Mouse (Mus musculus): Measurements from ENCODE around the gene Pde4a. TPM values are rescaled to one million over a fixed set of nuclear protein-coding genes. Genes with fewer than 3 reads are reported as not detected.

Gene Pde4a
- polyA plus RNA-seq, 1 experiment, result 12.4 TPM

GRCm38 (mm10) chr9:21148427-21148826 lies 17.1 kb upstream of the Pde4a start:
- peaks cover 4% of the 10 kb centered on the region; the same call in 1 of the 2 replicates for H3K36me3 ChIP-seq (ENCODE audit: control insufficient read depth, insufficient read depth, low read length)
- no peak for DNase-seq (ENCODE audit: low read depth in 1 of 2, low spot score in 2 of 2)
- no peak overlapping the region for H3K27ac ChIP-seq (ENCODE audit: insufficient read depth, low read length)
- H3K4me3 ChIP-seq (ENCODE audit: extremely low read depth, insufficient read depth, insufficient read length), result no peak overlapping the region
- TF ChIP-seq POLR2A (IDR thresholded peaks at IDR 0.05; ENCODE audit: low read depth, low read length) (no peak), CTCF (IDR thresholded peaks at IDR 0.05; ENCODE audit: extremely low read depth, insufficient read depth, insufficient read length, insufficient replicate concordance) (no peak)
- no peaks in the 10 kb centered on the region for H3K27me3 ChIP-seq (ENCODE audit: control insufficient read depth, insufficient read depth, low read length)
- peaks cover 21% of the 10 kb centered on the region; the same call in 1 of the 2 replicates for H3K4me1 ChIP-seq (ENCODE audit: control insufficient read depth, insufficient read depth, insufficient read length)

DNA sequence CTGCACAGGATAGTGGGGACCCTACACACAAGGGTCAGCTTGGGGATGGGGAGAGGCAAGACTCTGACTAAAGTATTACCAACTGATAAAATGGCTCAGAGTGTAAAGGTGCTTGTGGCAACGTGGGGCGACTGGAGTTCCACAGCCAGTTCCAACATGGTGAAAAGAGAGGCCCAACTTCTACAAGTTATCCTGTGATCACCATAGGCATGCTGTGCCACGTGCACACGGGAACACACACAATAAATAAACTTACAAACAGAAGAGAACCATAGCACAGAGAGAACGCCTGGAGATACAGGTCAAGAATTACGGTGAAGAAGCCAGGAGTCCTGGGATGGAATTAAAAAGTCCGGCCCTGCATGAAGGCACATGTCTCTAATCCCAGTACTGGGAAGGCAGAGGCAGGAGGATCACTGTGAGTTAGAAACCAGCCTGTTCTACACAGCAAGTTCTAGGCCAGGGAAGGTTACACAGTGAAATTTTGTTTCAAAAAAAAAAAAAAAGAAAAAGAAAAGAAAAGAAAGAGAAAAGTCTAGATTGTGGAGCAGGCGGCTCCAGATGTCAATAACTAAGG lies 16.3 kb upstream of the Pde4a start:
- peaks cover 21% of the 10 kb centered on the region; the same call in 1 of the 2 replicates for H3K4me1 ChIP-seq (ENCODE audit: control insufficient read depth, insufficient read depth, insufficient read length)
- no peak for TF ChIP-seq POLR2A (IDR thresholded peaks at IDR 0.05; ENCODE audit: low read depth, low read length)
- TF ChIP-seq CTCF (IDR thresholded peaks at IDR 0.05; ENCODE audit: extremely low read depth, insufficient read depth, insufficient read length, insufficient replicate concordance), result no peak
- DNase-seq (ENCODE audit: low read depth in 1 of 2, low spot score in 2 of 2), result no peak
- H3K27ac ChIP-seq (ENCODE audit: insufficient read depth, low read length), result 0 out of 2 replicates have a peak overlapping the region, but pooled peaks have one; percentile 14
- H3K36me3 ChIP-seq (ENCODE audit: control insufficient read depth, insufficient read depth, low read length), result peaks cover 3% of the 10 kb centered on the region; the same call in 1 of the 2 replicates
- peak overlapping the region; percentile 94 for H3K4me3 ChIP-seq (ENCODE audit: extremely low read depth, insufficient read depth, insufficient read length)
- H3K27me3 ChIP-seq (ENCODE audit: control insufficient read depth, insufficient read depth, low read length), result no peaks in the 10 kb centered on the region
- WGBS, result 6% methylated on average over 8 of the region's 8 CpGs

- H3K27me3 ChIP-seq (ENCODE audit: control insufficient read depth, insufficient read depth, low read length), result no peaks in the 10 kb centered on the region
- H3K4me1 ChIP-seq (ENCODE audit: control insufficient read depth, insufficient read depth, insufficient read length), result peaks cover 21% of the 10 kb centered on the region; the same call in 1 of the 2 replicates
- peak within 1 kb of the TSS; percentile 94 for H3K4me3 ChIP-seq (ENCODE audit: extremely low read depth, insufficient read depth, insufficient read length)
- TF ChIP-seq CTCF (IDR thresholded peaks at IDR 0.05; ENCODE audit: extremely low read depth, insufficient read depth, insufficient read length, insufficient replicate concordance) (no peak), POLR2A (IDR thresholded peaks at IDR 0.05; ENCODE audit: low read depth, low read length) (peak; percentile 46)
- DNase-seq (ENCODE audit: low read depth in 1 of 2, low spot score in 2 of 2), result peak; percentile 77 to 90
- H3K27ac ChIP-seq (ENCODE audit: insufficient read depth, low read length), result peak within 1 kb of the TSS; percentile 85
- H3K36me3 ChIP-seq (ENCODE audit: control insufficient read depth, insufficient read depth, low read length), result peaks cover 1% of the 10 kb centered on the region; the same call in 1 of the 2 replicates
- WGBS, result 4% methylated on average over 56 of the region's 56 CpGs
Observed at GRCm38 (mm10) chr9:21149654-21150419, 15.7 kb upstream of the Pde4a start, which contains the start of gene Cdc37. Gene Cdc37 (minus strand): TSS chr9:21149982.

GRCm38 (mm10) chr9:21152715-21153114 lies 12.8 kb upstream of the Pde4a start:
- Histone ChIP-seq H3K4me1 (ENCODE audit: control insufficient read depth, insufficient read depth, insufficient read length) (peaks cover 10% of the 10 kb centered on the region; the same call in 1 of the 2 replicates), H3K27ac (ENCODE audit: insufficient read depth, low read length) (no peak overlapping the region), H3K36me3 (ENCODE audit: control insufficient read depth, insufficient read depth, low read length) (no peaks in the 10 kb centered on the region), H3K4me3 (ENCODE audit: extremely low read depth, insufficient read depth, insufficient read length) (no peak overlapping the region), H3K27me3 (ENCODE audit: control insufficient read depth, insufficient read depth, low read length) (no peaks in the 10 kb centered on the region)
- peak in 1 of 2 experiments; percentile 42 for DNase-seq (ENCODE audit: low read depth in 1 of 2, low spot score in 2 of 2)
- peak; percentile 32; the same call in 1 of the 2 replicates for TF ChIP-seq CTCF (IDR thresholded peaks at IDR 0.05; ENCODE audit: extremely low read depth, insufficient read depth, insufficient read length, insufficient replicate concordance)
- TF ChIP-seq POLR2A (IDR thresholded peaks at IDR 0.05; ENCODE audit: low read depth, low read length), result no peak
- 2% methylated on average over 11 of the region's 11 CpGs for WGBS

DNA sequence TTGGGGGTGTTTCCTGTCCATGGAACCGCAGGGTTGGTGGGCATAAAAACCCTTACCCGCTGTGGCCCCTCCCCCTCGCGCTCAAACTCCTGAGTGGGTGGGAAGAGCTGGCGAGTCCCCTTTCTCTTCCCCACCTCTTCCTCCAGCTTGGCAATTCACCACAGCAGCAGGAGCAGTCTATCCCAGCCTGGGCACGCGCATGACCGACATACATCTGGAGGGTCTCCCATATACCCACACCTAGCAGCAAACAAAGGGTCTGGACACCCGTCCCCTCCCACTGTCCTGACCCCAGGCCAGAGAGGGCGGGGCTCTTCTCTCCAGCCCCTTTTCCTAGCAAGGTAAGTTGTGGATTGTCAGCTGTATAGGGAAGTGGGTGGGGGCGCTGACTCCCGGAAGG lies 12.2 kb upstream of the Pde4a start:
- H3K4me3 ChIP-seq (ENCODE audit: extremely low read depth, insufficient read depth, insufficient read length), result no peak overlapping the region

DNA sequence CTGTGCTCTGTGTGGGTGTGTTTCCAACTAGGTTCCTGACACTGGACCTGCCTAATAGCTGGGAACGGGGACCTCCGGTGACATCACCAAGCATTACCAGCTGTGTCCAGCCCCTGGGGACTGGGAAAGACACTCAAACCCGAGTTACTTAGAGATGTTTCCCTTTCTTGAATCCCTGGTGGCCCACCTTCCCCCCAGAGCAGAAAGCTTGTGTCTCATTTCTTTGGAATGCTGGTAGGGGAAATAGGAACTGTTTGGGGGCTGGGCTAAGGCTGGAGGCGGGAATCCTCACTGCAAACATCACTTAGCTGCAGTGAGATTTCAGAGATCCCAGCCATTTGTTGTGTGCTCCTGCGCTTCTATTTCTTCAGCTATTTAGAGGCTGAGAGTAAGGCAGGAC lies 11.7 kb upstream of the Pde4a start:
- WGBS, result 51% methylated on average over 5 of the region's 5 CpGs
- Histone ChIP-seq H3K36me3 (ENCODE audit: control insufficient read depth, insufficient read depth, low read length) (no peaks in the 10 kb centered on the region), H3K4me3 (ENCODE audit: extremely low read depth, insufficient read depth, insufficient read length) (no peak overlapping the region), H3K4me1 (ENCODE audit: control insufficient read depth, insufficient read depth, insufficient read length) (peaks cover 5% of the 10 kb centered on the region; the same call in 1 of the 2 replicates), H3K27me3 (ENCODE audit: control insufficient read depth, insufficient read depth, low read length) (no peaks in the 10 kb centered on the region), H3K27ac (ENCODE audit: insufficient read depth, low read length) (no peak overlapping the region)
- no peak for DNase-seq (ENCODE audit: low read depth in 1 of 2, low spot score in 2 of 2)
- TF ChIP-seq POLR2A (IDR thresholded peaks at IDR 0.05; ENCODE audit: low read depth, low read length) (no peak), CTCF (IDR thresholded peaks at IDR 0.05; ENCODE audit: extremely low read depth, insufficient read depth, insufficient read length, insufficient replicate concordance) (no peak)

More for the DNA sequence above, 12.2 kb upstream of the Pde4a start:
- no peak for DNase-seq (ENCODE audit: low read depth in 1 of 2, low spot score in 2 of 2)
- Histone ChIP-seq H3K36me3 (ENCODE audit: control insufficient read depth, insufficient read depth, low read length) (no peaks in the 10 kb centered on the region), H3K27me3 (ENCODE audit: control insufficient read depth, insufficient read depth, low read length) (no peaks in the 10 kb centered on the region), H3K4me1 (ENCODE audit: control insufficient read depth, insufficient read depth, insufficient read length) (peaks cover 6% of the 10 kb centered on the region; the same call in 1 of the 2 replicates), H3K27ac (ENCODE audit: insufficient read depth, low read length) (no peak overlapping the region)
- no peak for TF ChIP-seq CTCF (IDR thresholded peaks at IDR 0.05; ENCODE audit: extremely low read depth, insufficient read depth, insufficient read length, insufficient replicate concordance)
- no peak for TF ChIP-seq POLR2A (IDR thresholded peaks at IDR 0.05; ENCODE audit: low read depth, low read length)
- WGBS, result 14% methylated on average over 12 of the region's 12 CpGs

Measured in spleen, adult 2 months (tissue).